Mouse (Mus musculus): ENCODE results near the gene Smap1. TPM values are rescaled to one million over a fixed set of nuclear protein-coding genes. Genes with fewer than 3 reads are reported as not detected.

Smap1 gene
- 62.8 and 73.9 TPM in 2 replicates for polyA plus RNA-seq (2012; rRNA removed; ENCODE audit: low replicate concordance)

GRCm38 (mm10) chr1:23921711-23922529 is at the start of gene Smap1:
Gene Smap1, minus strand, starts transcription at chr1:23922317.

Other genes starting within 250 kb of the Smap1 start
- gene B3gat2, start 160.6 kb downstream of the Smap1 start, polyA plus RNA-seq (2012; rRNA removed; ENCODE audit: low replicate concordance) = 0.01 and 0.09 TPM in 2 replicates
- gene Sdhaf4, start 83.3 kb upstream of the Smap1 start, polyA plus RNA-seq (2012; rRNA removed; ENCODE audit: low replicate concordance) = 16.0 and 22.2 TPM in 2 replicates
- gene Fam135a, start 178.0 kb upstream of the Smap1 start, polyA plus RNA-seq (2012; rRNA removed; ENCODE audit: low replicate concordance) = 5.3 and 9.7 TPM in 2 replicates